Mouse (Mus musculus) heart, adult 2 months (tissue): ENCODE measurements around the gene Med15.

Source experiments
- CTCF ChIP-seq: fragments of 200-600 bp; IDR thresholded peaks from 2 replicates; pipeline ENCODE4 v1.8.1; 2022; ENCODE audit warnings: antibody characterized with exemption, mild to moderate bottlenecking, moderate library complexity
- POLR2A ChIP-seq: fragments of 200-500 bp; IDR thresholded peaks from 2 replicates; pipeline ENCODE4 v1.6.1; 2011; ENCODE audit warnings: mild to moderate bottlenecking, low read depth, low read length, control low read depth; ENCODE audit not compliant: insufficient read depth

GRCm38 (mm10) chr16:17605684-17606083 is 127.0 kb downstream of the Med15 start:
- no peak for TF ChIP-seq POLR2A
- TF ChIP-seq CTCF, result no peak
